Mouse (Mus musculus) cerebellum, postnatal 10 days (tissue): Measurements from ENCODE around the gene Peli2.

Experiments
- DNase-seq, 2 experiments: peaks; one replicate each; pipeline ENCODE4 v3.0.0; 2021; ENCODE audit warnings: mixed read lengths in 2 of 2

Peli2 gene

GRCm38 (mm10) chr14:48125971-48126370 lies 5.3 kb downstream of the Peli2 start:
- DNase-seq, result no peak

GRCm38 (mm10) chr14:48126931-48127330 lies 6.3 kb downstream of the Peli2 start:
- DNase-seq, result no peak

GRCm38 (mm10) chr14:48127609-48128185 lies 7.1 kb downstream of the Peli2 start:
- peak in 1 of 2 experiments; percentile 34 for DNase-seq

- no peak for DNase-seq
Measured at GRCm38 (mm10) chr14:48128701-48129100, 8.1 kb downstream of the Peli2 start.

GRCm38 (mm10) chr14:48130021-48130420 lies 9.4 kb downstream of the Peli2 start:
- DNase-seq, result no peak

GRCm38 (mm10) chr14:48130761-48131575 lies 10.3 kb downstream of the Peli2 start:
- no peak for DNase-seq

- no peak for DNase-seq
Measured at GRCm38 (mm10) chr14:48131576-48131922, 10.9 kb downstream of the Peli2 start.

- no peak for DNase-seq
Measured at GRCm38 (mm10) chr14:48132241-48132640, 11.6 kb downstream of the Peli2 start.

GRCm38 (mm10) chr14:48132865-48133802 lies 12.5 kb downstream of the Peli2 start:
- DNase-seq, result no peak

- no peak for DNase-seq
Measured at GRCm38 (mm10) chr14:48134344-48134743, 13.7 kb downstream of the Peli2 start.

GRCm38 (mm10) chr14:48135816-48136345 lies 15.3 kb downstream of the Peli2 start:
- no peak for DNase-seq

GRCm38 (mm10) chr14:48137731-48138130 lies 17.1 kb downstream of the Peli2 start:
- DNase-seq, result no peak

GRCm38 (mm10) chr14:48138138-48138537 lies 17.5 kb downstream of the Peli2 start:
- DNase-seq, result peak; percentile 72 to 76

- peak; percentile 71 to 80 for DNase-seq
Measured at GRCm38 (mm10) chr14:48139409-48139808, 18.8 kb downstream of the Peli2 start.

- DNase-seq, result no peak
Measured at GRCm38 (mm10) chr14:48141694-48142093, 21.1 kb downstream of the Peli2 start.

GRCm38 (mm10) chr14:48142696-48143095 lies 22.1 kb downstream of the Peli2 start:
- DNase-seq, result no peak

- DNase-seq, result no peak
Measured at GRCm38 (mm10) chr14:48143141-48143540, 22.5 kb downstream of the Peli2 start.

GRCm38 (mm10) chr14:48144330-48144729 lies 23.7 kb downstream of the Peli2 start:
- peak in 1 of 2 experiments; percentile 42 for DNase-seq

GRCm38 (mm10) chr14:48147688-48148087 lies 27.1 kb downstream of the Peli2 start:
- no peak for DNase-seq

- DNase-seq, result no peak
Measured at GRCm38 (mm10) chr14:48148615-48149014, 28.0 kb downstream of the Peli2 start.

- DNase-seq, result no peak
Measured at GRCm38 (mm10) chr14:48149351-48149750, 28.7 kb downstream of the Peli2 start.

GRCm38 (mm10) chr14:48150903-48151302 lies 30.3 kb downstream of the Peli2 start:
- no peak for DNase-seq

GRCm38 (mm10) chr14:48151554-48151953 lies 30.9 kb downstream of the Peli2 start:
- DNase-seq, result no peak
